ENCODE assay signal across 8 mouse cellular contexts in the genomic region with DNA sequence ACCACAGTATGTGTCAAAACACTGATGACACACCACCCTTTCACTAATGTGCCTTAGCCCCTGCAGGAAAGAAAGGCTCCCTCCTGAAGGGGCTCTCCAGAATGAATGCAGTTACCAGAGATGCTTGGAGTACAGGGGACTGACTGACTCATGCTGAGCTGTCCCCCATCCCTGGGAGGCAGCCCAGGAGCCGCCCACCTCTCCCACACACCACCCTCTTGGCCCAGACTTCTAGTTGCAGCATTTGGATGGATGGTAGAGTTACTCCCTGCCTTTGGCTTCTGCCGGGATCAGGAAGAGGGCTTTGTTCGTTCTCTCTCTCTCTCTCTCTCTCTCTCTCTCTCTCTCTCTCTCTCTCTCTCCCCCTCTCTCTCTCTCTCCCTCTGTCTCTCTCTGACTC. TPM values are rescaled to one million over a fixed set of nuclear protein-coding genes. Genes with fewer than 3 reads are reported as not detected.
DNase-seq lines count a peak whose midpoint lies in the region; ATAC-seq and TF ChIP-seq lines count a peak whose summit lies in the region.

No protein-coding gene starts in this region.

- ATAC-seq in kidney, postnatal 0 days (replicated peaks; ENCODE audit: low FRiP score, low read depth) = no peak
- ATAC-seq in embryonic facial prominence, embryonic 11.5 days (replicated peaks; ENCODE audit: insufficient number of reproducible peaks, low FRiP score, low TSS enrichment, low read depth) = no peak
- peak; percentile 52; the same call in 1 of the 2 replicates for ATAC-seq in intestine, embryonic 16.5 days

- dilution Hi-C loops in CH12.LX (cut with MboI; ENCODE audit: extremely low pct_ligation_motif_present, extremely low pct_unique_long_range_greater_than_20kb, low sequenced_read_pairs) = no loop called here

- WGBS in kidney, postnatal 0 days = 6% methylated on average over 3 of the region's 3 CpGs
- WGBS in embryonic facial prominence, embryonic 11.5 days = 28% methylated on average over 3 of the region's 3 CpGs
- WGBS in intestine, embryonic 16.5 days = 26% methylated on average over 3 of the region's 3 CpGs

- H3K36me3 ChIP-seq in kidney, postnatal 0 days (ENCODE audit: insufficient read depth, low read length) = no peaks in the 10 kb centered on the region
- H3K36me3 ChIP-seq in CH12.LX (replicated peaks in 1 of 2; ENCODE audit: control insufficient read depth in 1 of 2, insufficient read depth in 1 of 2, low read length in 1 of 2) = no peaks in the 10 kb centered on the region
- no peaks in the 10 kb centered on the region for H3K36me3 ChIP-seq in embryonic facial prominence, embryonic 11.5 days (replicated peaks; ENCODE audit: control insufficient read depth, insufficient read depth, low read depth, low read length)
- H3K36me3 ChIP-seq in intestine, embryonic 16.5 days (ENCODE audit: control insufficient read depth, insufficient read depth, low read length) = no peaks in the 10 kb centered on the region

- H3K27me3 ChIP-seq in kidney, postnatal 0 days (ENCODE audit: insufficient read depth, low read length) = no peaks in the 10 kb centered on the region
- no peaks in the 10 kb centered on the region for H3K27me3 ChIP-seq in CH12.LX (replicated peaks)
- H3K27me3 ChIP-seq in embryonic facial prominence, embryonic 11.5 days (ENCODE audit: control insufficient read depth, insufficient read depth, low read length) = no peaks in the 10 kb centered on the region
- H3K27me3 ChIP-seq in intestine, embryonic 16.5 days (replicated peaks; ENCODE audit: control insufficient read depth, insufficient read depth, low read length) = no peaks in the 10 kb centered on the region

- TF ChIP-seq CTCF in kidney, postnatal 0 days (IDR thresholded peaks at IDR 0.05; ENCODE audit: low read depth) = no peak
- no peak for TF ChIP-seq CTCF in CH12.LX (conservative IDR thresholded peaks at IDR 0.05 in 1 of 2, IDR thresholded peaks at IDR 0.05 in 1 of 2; ENCODE audit: low read depth in 2 of 2, low read length in 2 of 2)

- no peaks in the 10 kb centered on the region for H3K9me3 ChIP-seq in kidney, postnatal 0 days (replicated peaks; ENCODE audit: low read length)
- H3K9me3 ChIP-seq in CH12.LX (replicated peaks; ENCODE audit: low read length) = peaks cover 3% of the 10 kb centered on the region
- peaks cover 2% of the 10 kb centered on the region; the same call in 1 of the 2 replicates for H3K9me3 ChIP-seq in embryonic facial prominence, embryonic 11.5 days (replicated peaks; ENCODE audit: control insufficient read depth, low read length)
- no peaks in the 10 kb centered on the region for H3K9me3 ChIP-seq in intestine, embryonic 16.5 days (ENCODE audit: control insufficient read depth, low read length)

- TF ChIP-seq EP300 in CH12.LX (IDR thresholded peaks at IDR 0.05; ENCODE audit: low read length) = no peak

- no peak for TF ChIP-seq POLR2A in CH12.LX (IDR thresholded peaks at IDR 0.05; ENCODE audit: low read depth, low read length)

- peak; percentile 61 for DNase-seq in kidney, postnatal 0 days (ENCODE audit: low spot score)
- DNase-seq in kidney, adult 9 months = no peak
- no peak for DNase-seq in CH12.LX (ENCODE audit: extremely low read depth)
- no peak for DNase-seq in embryonic facial prominence, embryonic 11.5 days (ENCODE audit: low spot score)
- DNase-seq in right cerebral cortex, postnatal 25 days = peak; percentile 48
- DNase-seq in cerebellum, adult 9-10 months = no peak
- no peak for DNase-seq in spleen, adult 12 weeks (ENCODE audit: low spot score)

- H3K4me3 ChIP-seq in kidney, postnatal 0 days (replicated peaks; ENCODE audit: low read depth, low read length) = no peak overlapping the region
- no peak overlapping the region for H3K4me3 ChIP-seq in CH12.LX (replicated peaks in 1 of 3; ENCODE audit: low read depth in 2 of 3, low read length in 2 of 3, poor library complexity in 1 of 3)
- H3K4me3 ChIP-seq in embryonic facial prominence, embryonic 11.5 days (ENCODE audit: low read depth, low read length) = no peak overlapping the region
- H3K4me3 ChIP-seq in intestine, embryonic 16.5 days (ENCODE audit: low read length) = no peak overlapping the region

- H3K9ac ChIP-seq in kidney, postnatal 0 days (ENCODE audit: low read depth, low read length) = no peak overlapping the region
- no peak overlapping the region for H3K9ac ChIP-seq in CH12.LX (ENCODE audit: insufficient read depth, low read depth)
- peak overlapping the region; percentile 27 for H3K9ac ChIP-seq in embryonic facial prominence, embryonic 11.5 days (replicated peaks; ENCODE audit: low read length)
- 0 out of 2 replicates have a peak overlapping the region, but pooled peaks have one; percentile 27 for H3K9ac ChIP-seq in intestine, embryonic 16.5 days (ENCODE audit: low read depth, low read length)

- H3K79me2 ChIP-seq in CH12.LX (replicated peaks; ENCODE audit: control insufficient read depth, extremely low read depth, insufficient read depth, poor library complexity, severe bottlenecking) = no peaks in the 10 kb centered on the region

- in situ Hi-C loops in CH12.LX (cut with MboI; ENCODE audit: low pct_ligation_motif_present, low pct_unique_long_range_greater_than_20kb, low sequenced_read_pairs) = no loop called here

- H3K4me2 ChIP-seq in kidney, postnatal 0 days (ENCODE audit: low read length) = no peak overlapping the region
- peak overlapping the region; percentile 51; the same call in 1 of the 2 replicates for H3K4me2 ChIP-seq in CH12.LX (ENCODE audit: insufficient read depth, low read depth, poor library complexity, severe bottlenecking)
- no peak overlapping the region for H3K4me2 ChIP-seq in embryonic facial prominence, embryonic 11.5 days (ENCODE audit: low read depth, low read length)
- no peak overlapping the region for H3K4me2 ChIP-seq in intestine, embryonic 16.5 days (ENCODE audit: low read depth, low read length)

- TF ChIP-seq RAD21 in CH12.LX (IDR thresholded peaks at IDR 0.05; ENCODE audit: low read depth, low read length) = no peak

- H3K4me1 ChIP-seq in kidney, postnatal 0 days (replicated peaks; ENCODE audit: insufficient read depth, low read length) = peaks cover 25% of the 10 kb centered on the region; the same call in 1 of the 2 replicates
- peaks cover 5 to 21% of the 10 kb centered on the region in 2 experiments; a peak in 3 of 4 replicates for H3K4me1 ChIP-seq in CH12.LX (ENCODE audit: control insufficient read depth in 1 of 2, insufficient read depth in 2 of 2)
- peaks cover 6% of the 10 kb centered on the region; the same call in 1 of the 2 replicates for H3K4me1 ChIP-seq in embryonic facial prominence, embryonic 11.5 days (ENCODE audit: control insufficient read depth, insufficient read depth, low read length)
- 0 out of 2 replicates have a peak, but pooled peaks cover 5% of the 10 kb centered on the region for H3K4me1 ChIP-seq in intestine, embryonic 16.5 days (ENCODE audit: control insufficient read depth, insufficient read depth, low read length)

- no peak overlapping the region for H3K27ac ChIP-seq in kidney, postnatal 0 days
- H3K27ac ChIP-seq in CH12.LX (ENCODE audit: insufficient read depth, low read depth) = no peak overlapping the region
- no peak overlapping the region for H3K27ac ChIP-seq in embryonic facial prominence, embryonic 11.5 days (replicated peaks; ENCODE audit: low read depth, low read length)
- no peak overlapping the region for H3K27ac ChIP-seq in intestine, embryonic 16.5 days (ENCODE audit: low read length)

TF ChIP-seq in CH12.LX, 34 proteins besides CTCF, POLR2A, EP300 and RAD21:
- no peak for TF ChIP-seq ELF1 (IDR thresholded peaks at IDR 0.05; ENCODE audit: low read depth, low read length)
- TF ChIP-seq MYC (IDR thresholded peaks at IDR 0.05; ENCODE audit: low read depth, low read length) = no peak
- TF ChIP-seq BHLHE40 (IDR thresholded peaks at IDR 0.05; ENCODE audit: low read depth, low read length) = no peak

RNA-seq across cellular contexts. Expression of a gene that starts 53.4 kb away (rescaled TPM):
- 55.1 and 60.1 TPM in 2 replicates for polyA plus RNA-seq in kidney, postnatal 0 days (2015; fragmentation: Nextera tagmentation; extraction: Ambion mirVana)
- total RNA-seq in CH12.LX (2012; rRNA removed) (14.4 and 15.0 TPM in 2 replicates), CH12.LX (2014; rRNA removed) (6.1 and 7.2 TPM in 2 replicates)
- 10.4 and 11.1 TPM in 2 replicates for polyA plus RNA-seq in CH12.LX (2012; ENCODE audit: insufficient read length, low read depth)
- 32.9 and 35.4 TPM in 2 replicates for polyA plus RNA-seq in embryonic facial prominence, embryonic 11.5 days (2014; fragmentation: Nextera tagmentation; extraction: Ambion mirVana)
- 68.6 and 74.6 TPM in 2 replicates for polyA plus RNA-seq in intestine, embryonic 16.5 days (2015; fragmentation: Nextera tagmentation; extraction: Ambion mirVana)

Comparison
In these comparisons a context has a peak if more than half of its experiments do, and no peak if none do; other contexts are left out.
1. DNase-seq: peak in kidney, postnatal 0 days (single experiment) and right cerebral cortex, postnatal 25 days (single experiment); none in kidney, adult 9 months (single experiment), CH12.LX (single experiment), embryonic facial prominence, embryonic 11.5 days (single experiment), cerebellum, adult 9-10 months (single experiment) and spleen, adult 12 weeks (single experiment).
2. H3K9ac ChIP-seq: peak in embryonic facial prominence, embryonic 11.5 days (single experiment) and intestine, embryonic 16.5 days (single experiment); none in kidney, postnatal 0 days (single experiment) and CH12.LX (single experiment).